Mouse (Mus musculus) heart, embryonic 13.5 days (tissue): ENCODE results near the gene Asf1a. TPM values are rescaled to one million over a fixed set of nuclear protein-coding genes. Genes with fewer than 3 reads are reported as not detected.
"Not testable (repeated sequence)": the region's sequence is repeated elsewhere in the genome, so short reads cannot be mapped to it uniquely, and the experiment has no call there.

Experiments used
- ATAC-seq: fragments of 200-750 bp; cut with Nextera tagmentation; 2 replicates; pipeline ENCODE4 v1.8.0; 2017; ENCODE audit warnings: moderate TSS enrichment; ENCODE audit not compliant: insufficient number of reproducible peaks, low FRiP score, low TSS enrichment; ENCODE audit errors: extremely low read depth
- H3K27ac ChIP-seq: fragments of 300-500 bp; sonication (generic); replicated peaks from 2 replicates; pipeline ENCODE4 v1.5.1; 2015; ENCODE audit warnings: moderate library complexity, mild to moderate bottlenecking, inconsistent platforms
- H3K27me3 ChIP-seq: fragments of 300-500 bp; sonication (generic); replicated peaks from 2 replicates; pipeline ENCODE4 v1.6.1; 2015; ENCODE audit warnings: mild to moderate bottlenecking, inconsistent platforms
- H3K36me3 ChIP-seq: fragments of 300-500 bp; sonication (generic); 2 replicates; pipeline ENCODE4 v1.6.1; 2015; ENCODE audit warnings: mild to moderate bottlenecking, inconsistent platforms
- H3K4me1 ChIP-seq: fragments of 300-500 bp; sonication (generic); 2 replicates; pipeline ENCODE4 v1.6.1; 2015; ENCODE audit warnings: inconsistent platforms
- H3K4me2 ChIP-seq: fragments of 300-500 bp; sonication (generic); 2 replicates; pipeline ENCODE4 v1.6.1; 2015; ENCODE audit warnings: inconsistent platforms, mild to moderate bottlenecking, moderate library complexity
- H3K4me3 ChIP-seq: fragments of 300-500 bp; sonication (generic); 2 replicates; pipeline ENCODE4 v1.5.1; 2015; ENCODE audit warnings: moderate library complexity, mild to moderate bottlenecking, inconsistent platforms
- H3K9ac ChIP-seq: fragments of 300-500 bp; sonication (generic); 2 replicates; pipeline ENCODE4 v1.6.1; 2015; ENCODE audit warnings: inconsistent platforms, mild to moderate bottlenecking, moderate library complexity
- H3K9me3 ChIP-seq: fragments of 300-500 bp; sonication (generic); 2 replicates; pipeline ENCODE4 v1.6.1; 2016; ENCODE audit warnings: inconsistent platforms
- WGBS: fragments of 180-500 bp; shearing (Covaris S2); methylation state at CpG from one replicate; pipeline ENCODE4 v1.1.7; 2015; ENCODE audit warnings: mixed read lengths; 5-methylcytosine and 5-hydroxymethylcytosine counted together
- polyA plus RNA-seq: library from polyadenylated mRNA; unstranded; fragments of >200 nt; fragmentation: Nextera tagmentation; extraction: Ambion mirVana; gene quantifications from 2 replicates; pipeline ENCODE4 v1.2.1, GENCODE M21; 2015

Gene Asf1a
- polyA plus RNA-seq, 1 experiment from 2014 or later: 61.9 TPM

DNA sequence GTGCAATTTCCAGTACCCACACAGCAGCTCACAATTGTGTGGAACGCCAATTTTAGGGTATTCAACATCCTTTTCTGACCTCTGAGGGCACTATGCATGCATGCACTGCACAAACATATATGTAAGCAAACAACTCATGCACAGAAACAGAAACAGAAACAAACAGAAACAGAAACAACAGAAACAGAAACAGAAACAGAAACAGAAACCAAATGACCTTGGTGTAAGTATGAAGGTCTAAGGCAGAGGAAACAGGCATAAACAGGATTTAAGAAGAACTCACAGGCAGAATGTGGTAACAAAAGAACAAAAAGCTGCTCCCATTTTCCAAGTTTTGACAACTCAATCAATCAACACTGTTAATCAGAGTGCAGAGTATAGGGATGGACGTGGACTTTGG is 54.1 kb downstream of the Asf1a start:
- 77% methylated on average over 2 of the region's 2 CpGs for WGBS
- no peaks in the 10 kb centered on the region for H3K27me3 ChIP-seq
- no peak overlapping the region for H3K4me2 ChIP-seq
- H3K36me3 ChIP-seq: no peaks in the 10 kb centered on the region; the same call in 1 of the 2 replicates
- H3K9ac ChIP-seq: no peak overlapping the region
- no peaks in the 10 kb centered on the region for H3K9me3 ChIP-seq
- no peaks in the 10 kb centered on the region for H3K4me1 ChIP-seq
- no peak for ATAC-seq
- no peak overlapping the region for H3K4me3 ChIP-seq
- no peak overlapping the region for H3K27ac ChIP-seq

DNA sequence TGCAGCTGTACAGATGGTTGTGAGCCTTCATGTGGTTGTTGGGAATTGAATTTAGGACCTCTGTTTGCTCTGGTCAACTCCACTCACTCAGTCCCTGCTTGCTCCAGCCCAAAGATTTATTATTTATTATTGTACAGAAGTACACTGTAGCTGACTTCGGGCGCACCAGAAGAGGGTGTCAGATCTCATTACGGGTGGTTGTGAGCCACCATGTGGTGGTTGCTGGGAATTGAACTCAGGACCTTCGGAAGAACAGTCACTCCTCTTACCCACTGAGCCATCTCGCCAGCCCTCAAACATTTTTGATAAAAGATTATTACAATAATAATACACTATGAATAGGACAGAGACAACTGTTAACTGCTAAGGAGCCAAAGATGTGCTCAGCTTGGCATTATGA is 57.7 kb downstream of the Asf1a start:
- H3K4me2 ChIP-seq, H3K27me3 ChIP-seq, H3K9ac ChIP-seq, H3K4me3 ChIP-seq, H3K36me3 ChIP-seq, H3K9me3 ChIP-seq, H3K4me1 ChIP-seq, H3K27ac ChIP-seq, ATAC-seq: not testable (repeated sequence)
- 69% methylated on average over 5 of the region's 5 CpGs for WGBS

Other genes starting within 250 kb of the Asf1a start
- 3.1 and 3.6 TPM in 2 replicates for gene Cep85l, start 216.8 kb upstream of the Asf1a start, polyA plus RNA-seq
- 8.6 and 10.4 TPM in 2 replicates for gene Mcm9, start 33.7 kb downstream of the Asf1a start, polyA plus RNA-seq
- 2.5 and 3.8 TPM in 2 replicates for gene Fam184a, start 154.4 kb downstream of the Asf1a start, polyA plus RNA-seq